Mouse (Mus musculus) stomach, embryonic 16.5 days (tissue): Measurements from ENCODE around the gene Large2. TPM values are rescaled to one million over a fixed set of nuclear protein-coding genes. Genes with fewer than 3 reads are reported as not detected.
A peak's percentile ranks its signal among the peaks of the same experiment; 100 is the strongest.

ENCODE experiments used
- ATAC-seq: fragments of 200-750 bp; cut with Nextera tagmentation; 2 replicates; pipeline ENCODE4 v1.8.0; 2017; ENCODE audit warnings: moderate number of reproducible peaks, moderate TSS enrichment; ENCODE audit not compliant: insufficient read depth, low FRiP score
- H3K27ac ChIP-seq: fragments of 300-500 bp; sonication (generic); 2 replicates; pipeline ENCODE4 v1.5.1; 2014; ENCODE audit warnings: low read length
- H3K27me3 ChIP-seq: fragments of 300-500 bp; sonication (generic); 2 replicates; pipeline ENCODE4 v1.6.1; 2014; ENCODE audit warnings: low read length, control low read depth, mixed read lengths; ENCODE audit not compliant: control insufficient read depth, insufficient read depth
- H3K36me3 ChIP-seq: fragments of 300-500 bp; sonication (generic); 2 replicates; pipeline ENCODE4 v1.6.1; 2014; ENCODE audit warnings: low read length; ENCODE audit not compliant: control insufficient read depth, insufficient read depth
- H3K4me1 ChIP-seq: fragments of 300-500 bp; sonication (generic); 2 replicates; pipeline ENCODE4 v1.6.1; 2014; ENCODE audit warnings: low read length, control low read depth, mixed read lengths; ENCODE audit not compliant: control insufficient read depth, insufficient read depth
- H3K4me2 ChIP-seq: fragments of 300-500 bp; sonication (generic); 2 replicates; pipeline ENCODE4 v1.6.1; 2014; ENCODE audit warnings: low read depth, low read length, mixed read lengths
- H3K4me3 ChIP-seq: fragments of 300-500 bp; sonication (generic); replicated peaks from 2 replicates; pipeline ENCODE4 v1.5.1; 2014; ENCODE audit warnings: mild to moderate bottlenecking, low read length
- H3K9ac ChIP-seq: fragments of 300-500 bp; sonication (generic); 2 replicates; pipeline ENCODE4 v1.6.1; 2014; ENCODE audit warnings: low read length
- H3K9me3 ChIP-seq: fragments of 300-500 bp; sonication (generic); replicated peaks from 2 replicates; pipeline ENCODE4 v1.6.1; 2016; ENCODE audit warnings: low read length, control low read depth; ENCODE audit not compliant: control insufficient read depth
- WGBS: fragments of 180-500 bp; shearing (Covaris S2); extraction: QIAGEN DNeasy Blood & Tissue Kit; methylation state at CpG from one replicate; pipeline ENCODE4 v1.1.7; 2014; 5-methylcytosine and 5-hydroxymethylcytosine counted together
- polyA plus RNA-seq: library from polyadenylated mRNA; unstranded; fragments of >200 nt; fragmentation: Nextera tagmentation; extraction: Ambion mirVana; gene quantifications from 2 replicates; pipeline ENCODE4 v1.2.1, GENCODE M21; 2015

The Large2 gene
- polyA plus RNA-seq, 1 experiment from 2014 or later, result 12.6 TPM

GRCm38 (mm10) chr2:92392318-92393264 lies 17.9 kb upstream of the Large2 start:
- H3K36me3 ChIP-seq, result no peaks in the 10 kb centered on the region
- H3K9me3 ChIP-seq, result no peaks in the 10 kb centered on the region
- WGBS, result 6% methylated on average over 26 of the region's 26 CpGs
- H3K4me2 ChIP-seq, result peak overlapping the region; percentile 53
- no peaks in the 10 kb centered on the region for H3K27me3 ChIP-seq
- H3K4me1 ChIP-seq, result peaks cover 37% of the 10 kb centered on the region
- H3K9ac ChIP-seq, result peak overlapping the region; percentile 63
- peak overlapping the region; percentile 57 for H3K27ac ChIP-seq
- peak overlapping the region; percentile 39 for H3K4me3 ChIP-seq
- ATAC-seq, result no peak

- 22% methylated on average over 11 of the region's 11 CpGs for WGBS
- peak overlapping the region; percentile 63 for H3K9ac ChIP-seq
- H3K4me1 ChIP-seq, result peaks cover 37% of the 10 kb centered on the region
- H3K27ac ChIP-seq, result peak overlapping the region; percentile 57
- peak overlapping the region; percentile 39 for H3K4me3 ChIP-seq
- no peaks in the 10 kb centered on the region for H3K36me3 ChIP-seq
- no peaks in the 10 kb centered on the region for H3K27me3 ChIP-seq
- no peak for ATAC-seq
- H3K9me3 ChIP-seq, result no peaks in the 10 kb centered on the region
- peak overlapping the region; percentile 53 for H3K4me2 ChIP-seq
Observed at GRCm38 (mm10) chr2:92391703-92392317, 17.1 kb upstream of the Large2 start.

- no peak overlapping the region for H3K4me3 ChIP-seq
- peak overlapping the region; percentile 53; the same call in 1 of the 2 replicates for H3K4me2 ChIP-seq
- H3K36me3 ChIP-seq, result no peaks in the 10 kb centered on the region
- H3K4me1 ChIP-seq, result peaks cover 37% of the 10 kb centered on the region
- no peak for ATAC-seq
- H3K9ac ChIP-seq, result no peak overlapping the region
- 87% methylated on average over 8 of the region's 8 CpGs for WGBS
- no peaks in the 10 kb centered on the region for H3K9me3 ChIP-seq
- H3K27me3 ChIP-seq, result no peaks in the 10 kb centered on the region
- no peak overlapping the region for H3K27ac ChIP-seq
Observed at GRCm38 (mm10) chr2:92391116-92391515, 16.4 kb upstream of the Large2 start.

- Histone ChIP-seq H3K36me3 (no peaks in the 10 kb centered on the region), H3K4me3 (no peak overlapping the region), H3K27ac (0 out of 2 replicates have a peak overlapping the region, but pooled peaks have one; percentile 55), H3K4me1 (peaks cover 37% of the 10 kb centered on the region), H3K9me3 (no peaks in the 10 kb centered on the region), H3K9ac (no peak overlapping the region), H3K4me2 (0 out of 2 replicates have a peak overlapping the region, but pooled peaks have one; percentile 73), H3K27me3 (no peaks in the 10 kb centered on the region)
- WGBS, result 72% methylated on average over 6 of the region's 6 CpGs
- ATAC-seq, result no peak
Observed at GRCm38 (mm10) chr2:92390206-92390930, 15.7 kb upstream of the Large2 start.

- Histone ChIP-seq H3K9me3 (no peaks in the 10 kb centered on the region), H3K4me3 (peak overlapping the region; percentile 58), H3K36me3 (no peaks in the 10 kb centered on the region), H3K27ac (peak overlapping the region; percentile 55; the same call in 1 of the 2 replicates), H3K9ac (peak overlapping the region; percentile 73; the same call in 1 of the 2 replicates), H3K4me2 (peak overlapping the region; percentile 73), H3K4me1 (peaks cover 37% of the 10 kb centered on the region), H3K27me3 (no peaks in the 10 kb centered on the region)
- no peak for ATAC-seq
- WGBS, result 6% methylated on average over 10 of the region's 10 CpGs
Observed at GRCm38 (mm10) chr2:92389645-92390044, 15.0 kb upstream of the Large2 start.

GRCm38 (mm10) chr2:92388891-92389641 lies 14.4 kb upstream of the Large2 start:
- Histone ChIP-seq H3K4me1 (peaks cover 37% of the 10 kb centered on the region), H3K9ac (peak overlapping the region; percentile 73), H3K27ac (peak overlapping the region; percentile 55), H3K36me3 (0 out of 2 replicates have a peak, but pooled peaks cover 2% of the 10 kb centered on the region), H3K4me2 (peak overlapping the region; percentile 73), H3K9me3 (no peaks in the 10 kb centered on the region), H3K27me3 (no peaks in the 10 kb centered on the region), H3K4me3 (peak overlapping the region; percentile 58)
- under 1% methylated on average over 62 of the region's 62 CpGs for WGBS
- peak; percentile 90 for ATAC-seq

- peaks cover 37% of the 10 kb centered on the region for H3K4me1 ChIP-seq
- H3K9ac ChIP-seq, result peak overlapping the region; percentile 73
Observed at GRCm38 (mm10) chr2:92388081-92388517, 13.4 kb upstream of the Large2 start.

GRCm38 (mm10) chr2:92387646-92388045 lies 13.0 kb upstream of the Large2 start:
- Histone ChIP-seq H3K27me3 (no peaks in the 10 kb centered on the region), H3K4me3 (no peak overlapping the region), H3K9ac (peak overlapping the region; percentile 73; the same call in 1 of the 2 replicates), H3K27ac (no peak overlapping the region), H3K36me3 (0 out of 2 replicates have a peak, but pooled peaks cover 2% of the 10 kb centered on the region), H3K4me2 (0 out of 2 replicates have a peak overlapping the region, but pooled peaks have one; percentile 73), H3K9me3 (no peaks in the 10 kb centered on the region), H3K4me1 (peaks cover 36% of the 10 kb centered on the region)
- 76% methylated on average over 4 of the region's 4 CpGs for WGBS
- ATAC-seq, result no peak

More at GRCm38 (mm10) chr2:92388081-92388517, 13.4 kb upstream of the Large2 start:
- Histone ChIP-seq H3K4me3 (peak overlapping the region; percentile 58), H3K36me3 (0 out of 2 replicates have a peak, but pooled peaks cover 2% of the 10 kb centered on the region), H3K27me3 (no peaks in the 10 kb centered on the region), H3K9me3 (no peaks in the 10 kb centered on the region), H3K27ac (peak overlapping the region; percentile 55), H3K4me2 (peak overlapping the region; percentile 73)
- WGBS, result 47% methylated on average over 3 of the region's 3 CpGs
- ATAC-seq, result no peak
